Mouse (Mus musculus) lung, embryonic 15.5 days (tissue): ENCODE measurements around the gene Ppm1l. TPM values are rescaled to one million over a fixed set of nuclear protein-coding genes. Genes with fewer than 3 reads are reported as not detected.
"Not testable (repeated sequence)": the region's sequence is repeated elsewhere in the genome, so short reads cannot be mapped to it uniquely, and the experiment has no call there.

ENCODE experiments used
- ATAC-seq: fragments of 200-750 bp; cut with Nextera tagmentation; 2 replicates; pipeline ENCODE4 v1.8.0; 2017; ENCODE audit warnings: moderate number of reproducible peaks, borderline replicate concordance; ENCODE audit not compliant: low FRiP score, low TSS enrichment; ENCODE audit errors: extremely low read depth
- H3K27ac ChIP-seq: fragments of 300-500 bp; sonication (generic); 2 replicates; pipeline ENCODE4 v1.5.1; 2015; ENCODE audit warnings: moderate library complexity, mild to moderate bottlenecking, inconsistent platforms
- H3K27me3 ChIP-seq: fragments of 300-500 bp; sonication (generic); 2 replicates; pipeline ENCODE4 v1.6.1; 2015; ENCODE audit warnings: inconsistent platforms
- H3K36me3 ChIP-seq: fragments of 300-500 bp; sonication (generic); 2 replicates; pipeline ENCODE4 v1.6.1; 2015; ENCODE audit warnings: inconsistent platforms
- H3K4me1 ChIP-seq: fragments of 300-500 bp; sonication (generic); 2 replicates; pipeline ENCODE4 v1.6.1; 2015; ENCODE audit warnings: inconsistent platforms
- H3K4me2 ChIP-seq: fragments of 300-500 bp; sonication (generic); 2 replicates; pipeline ENCODE4 v1.6.1; 2015; ENCODE audit warnings: inconsistent platforms, mild to moderate bottlenecking, moderate library complexity
- H3K4me3 ChIP-seq: fragments of 300-500 bp; sonication (generic); 2 replicates; pipeline ENCODE4 v1.5.1; 2015; ENCODE audit warnings: mild to moderate bottlenecking, inconsistent platforms
- H3K9ac ChIP-seq: fragments of 300-500 bp; sonication (generic); 2 replicates; pipeline ENCODE4 v1.6.1; 2015; ENCODE audit warnings: inconsistent platforms
- H3K9me3 ChIP-seq: fragments of 300-500 bp; sonication (generic); 2 replicates; pipeline ENCODE4 v1.6.1; 2016; ENCODE audit warnings: inconsistent platforms
- WGBS: fragments of 180-500 bp; shearing (Covaris S2); methylation state at CpG from one replicate; pipeline ENCODE4 v1.1.7; 2015; 5-methylcytosine and 5-hydroxymethylcytosine counted together
- polyA plus RNA-seq: library from polyadenylated mRNA; unstranded; fragments of >200 nt; fragmentation: Nextera tagmentation; extraction: Ambion mirVana; gene quantifications from 2 replicates; pipeline ENCODE4 v1.2.1, GENCODE M21; 2015

The Ppm1l gene
- polyA plus RNA-seq, 1 experiment from 2014 or later, result 6.9 TPM

DNA sequence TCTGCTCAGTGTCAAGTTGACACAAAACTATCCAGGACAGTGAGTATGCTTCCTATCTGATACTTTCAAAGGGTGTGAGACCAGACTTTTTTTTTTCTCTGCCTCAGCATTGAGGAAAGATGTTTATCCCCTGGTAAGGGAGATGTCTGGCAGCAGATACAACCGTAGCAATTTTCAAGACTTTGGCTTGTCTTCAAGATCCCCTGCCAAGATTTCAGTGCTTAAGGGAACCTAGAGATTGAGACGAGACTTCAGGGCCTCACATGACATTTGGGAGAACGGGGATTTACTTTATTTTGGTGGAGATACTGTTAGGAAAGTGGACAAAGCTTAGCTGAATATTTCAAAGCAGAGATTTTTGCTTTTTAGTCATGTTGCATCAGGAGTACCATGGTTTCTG lies 106.1 kb downstream of the Ppm1l start:
- no peak for ATAC-seq

DNA sequence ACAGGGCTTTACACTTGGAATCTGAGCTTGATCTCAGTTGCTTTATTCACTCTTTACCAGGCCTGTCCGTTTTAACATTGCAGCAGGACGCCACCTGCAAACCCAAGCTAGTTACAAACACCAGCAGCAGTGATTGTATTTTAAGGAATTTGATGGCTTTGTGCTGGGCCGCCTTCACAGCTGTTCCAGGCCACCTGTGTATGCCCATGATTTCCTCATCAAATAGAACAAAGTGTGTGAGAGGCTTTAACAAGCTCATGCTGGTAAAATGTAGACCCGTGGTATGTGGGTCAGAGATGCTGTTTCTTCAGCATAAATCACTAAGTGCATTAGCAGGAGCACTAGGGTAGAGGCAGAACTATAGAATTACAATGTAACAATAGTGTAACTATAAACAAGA lies 106.7 kb downstream of the Ppm1l start:
- Histone ChIP-seq H3K4me2 (no peak overlapping the region), H3K9ac (no peak overlapping the region), H3K27me3 (no peaks in the 10 kb centered on the region), H3K9me3 (no peaks in the 10 kb centered on the region), H3K27ac (no peak overlapping the region), H3K4me3 (no peak overlapping the region), H3K4me1 (0 out of 2 replicates have a peak, but pooled peaks cover 6% of the 10 kb centered on the region), H3K36me3 (no peaks in the 10 kb centered on the region)
- ATAC-seq, result no peak
- WGBS, result 43% methylated on average over 4 of the region's 4 CpGs

More for the DNA sequence above, 106.1 kb downstream of the Ppm1l start:
- H3K4me3 ChIP-seq, result no peak overlapping the region
- H3K27ac ChIP-seq, result no peak overlapping the region
- H3K36me3 ChIP-seq, result no peaks in the 10 kb centered on the region
- H3K9ac ChIP-seq, result no peak overlapping the region
- no peak overlapping the region for H3K4me2 ChIP-seq
- no peaks in the 10 kb centered on the region for H3K27me3 ChIP-seq
- no peaks in the 10 kb centered on the region for H3K9me3 ChIP-seq
- 30% methylated on average over 3 of the region's 3 CpGs for WGBS
- 0 out of 2 replicates have a peak, but pooled peaks cover 6% of the 10 kb centered on the region for H3K4me1 ChIP-seq

DNA sequence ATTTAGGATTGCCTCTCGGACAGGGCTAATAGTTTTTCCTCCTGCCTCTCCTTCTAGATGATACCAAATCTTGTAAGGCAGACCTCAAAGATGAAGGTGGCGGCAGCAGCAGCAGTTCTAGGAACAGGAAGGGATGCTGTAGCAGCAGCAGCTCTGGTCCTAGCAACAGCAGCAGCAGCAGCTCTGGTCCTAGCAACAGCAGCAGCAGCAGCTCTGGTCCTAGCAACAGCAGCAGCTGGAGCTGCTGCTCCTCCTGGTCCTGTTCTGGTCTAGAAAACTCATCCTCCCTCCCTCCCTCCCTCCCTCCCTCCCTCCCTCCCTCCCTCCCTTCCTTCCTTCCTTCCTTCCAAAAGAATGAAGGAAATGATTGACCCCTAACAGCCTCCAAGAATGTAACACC lies 108.1 kb downstream of the Ppm1l start:
- not testable (repeated sequence) for H3K4me2 ChIP-seq, H3K27me3 ChIP-seq, ATAC-seq, H3K9me3 ChIP-seq, H3K27ac ChIP-seq, H3K9ac ChIP-seq, H3K4me1 ChIP-seq, H3K4me3 ChIP-seq, H3K36me3 ChIP-seq
- 86% methylated on average over 2 of the region's 2 CpGs for WGBS

DNA sequence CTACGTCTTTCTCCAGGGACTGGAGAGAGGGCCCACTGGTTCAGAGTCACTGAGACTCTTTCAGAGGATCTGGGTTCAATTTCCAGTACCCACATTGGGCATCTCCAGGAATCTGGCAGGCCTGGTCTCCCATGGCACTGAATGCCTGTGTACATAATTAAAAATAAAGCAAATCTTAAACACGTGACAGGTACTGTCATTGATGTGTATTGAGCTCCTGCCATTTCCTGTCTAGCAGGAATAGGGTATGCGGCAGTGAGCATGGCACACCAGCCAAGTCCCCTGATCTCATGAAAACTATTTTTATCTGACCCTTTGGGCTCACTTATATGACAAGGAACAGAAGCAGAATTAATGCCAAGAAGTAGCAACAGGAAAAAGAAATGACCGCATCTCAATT lies 110.6 kb downstream of the Ppm1l start:
- no peaks in the 10 kb centered on the region for H3K36me3 ChIP-seq
- no peak overlapping the region for H3K4me2 ChIP-seq
- H3K27ac ChIP-seq, result no peak overlapping the region
- no peak for ATAC-seq
- no peak overlapping the region for H3K9ac ChIP-seq
- 69% methylated on average over 4 of the region's 4 CpGs for WGBS
- H3K9me3 ChIP-seq, result no peaks in the 10 kb centered on the region
- 0 out of 2 replicates have a peak, but pooled peaks cover 6% of the 10 kb centered on the region for H3K4me1 ChIP-seq
- H3K27me3 ChIP-seq, result no peaks in the 10 kb centered on the region
- no peak overlapping the region for H3K4me3 ChIP-seq

DNA sequence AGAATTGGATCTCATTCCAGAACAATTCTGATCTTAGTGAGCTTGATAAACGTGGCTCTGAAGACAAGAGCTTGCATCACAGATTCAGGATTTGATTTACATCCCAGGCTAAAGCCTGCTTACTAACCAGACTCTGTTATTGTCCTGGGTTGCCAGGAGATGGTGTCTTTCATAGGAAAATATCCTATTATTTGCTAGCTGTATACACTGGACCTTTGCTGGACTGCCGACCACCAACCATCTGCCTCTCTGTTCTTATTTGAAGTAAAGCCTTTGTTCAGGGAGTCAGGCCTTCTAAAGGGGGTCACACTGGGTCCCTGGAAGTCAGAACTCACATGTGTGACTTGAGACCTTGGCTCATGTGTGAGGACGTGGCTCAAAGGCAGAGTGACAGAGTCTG lies 111.6 kb downstream of the Ppm1l start:
- no peak overlapping the region for H3K27ac ChIP-seq
- 0 out of 2 replicates have a peak, but pooled peaks cover under 1% of the 10 kb centered on the region for H3K4me1 ChIP-seq
- WGBS, result 76% methylated on average over 3 of the region's 3 CpGs
- ATAC-seq, result no peak
- H3K9ac ChIP-seq, result no peak overlapping the region
- no peak overlapping the region for H3K4me3 ChIP-seq
- no peaks in the 10 kb centered on the region for H3K9me3 ChIP-seq
- H3K4me2 ChIP-seq, result no peak overlapping the region
- H3K36me3 ChIP-seq, result no peaks in the 10 kb centered on the region
- no peaks in the 10 kb centered on the region for H3K27me3 ChIP-seq

DNA sequence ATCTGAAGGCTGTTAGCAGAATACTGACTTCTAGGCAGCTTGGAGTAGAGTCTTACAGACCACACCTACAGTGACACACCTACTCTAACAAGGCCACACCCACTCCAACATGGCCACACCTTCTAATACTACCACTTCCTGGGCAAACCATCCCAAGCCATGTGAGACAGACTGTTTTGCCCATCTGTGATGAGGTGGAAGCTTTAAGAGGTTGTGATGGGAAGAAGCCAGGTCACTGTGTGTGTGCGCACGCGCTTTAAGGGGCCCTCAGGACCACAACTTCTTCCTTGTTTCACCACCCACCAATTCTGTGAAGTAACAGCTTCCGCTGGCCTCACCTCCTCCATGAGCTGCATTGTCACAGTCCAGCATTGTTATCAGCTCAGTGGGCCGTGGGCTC lies 112.7 kb downstream of the Ppm1l start:
- Histone ChIP-seq H3K27ac (no peak overlapping the region), H3K9me3 (no peaks in the 10 kb centered on the region), H3K4me3 (no peak overlapping the region), H3K27me3 (no peaks in the 10 kb centered on the region), H3K4me1 (no peaks in the 10 kb centered on the region), H3K4me2 (no peak overlapping the region), H3K36me3 (no peaks in the 10 kb centered on the region), H3K9ac (no peak overlapping the region)
- no peak for ATAC-seq
- WGBS, result 91% methylated on average over 5 of the region's 5 CpGs

DNA sequence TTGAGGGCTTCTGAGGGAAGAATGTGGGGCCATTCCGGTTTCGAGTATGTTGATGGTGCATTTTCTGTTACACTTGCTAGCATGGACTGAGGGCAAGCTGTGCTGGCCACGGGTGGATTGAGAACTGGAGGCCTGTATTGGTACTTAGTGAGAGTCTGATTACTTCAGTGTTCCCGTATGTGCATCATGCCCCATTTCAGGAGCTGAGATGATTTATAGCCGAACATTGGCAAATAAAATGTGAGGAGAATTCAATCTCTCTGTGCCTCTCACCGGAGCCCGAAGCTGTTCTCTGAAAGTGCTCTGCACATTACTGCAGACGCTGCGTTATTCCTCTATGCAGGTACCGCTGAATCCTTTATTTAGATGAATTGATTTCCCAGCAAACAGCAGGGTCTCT lies 116.9 kb downstream of the Ppm1l start:
- Histone ChIP-seq H3K27ac (no peak overlapping the region), H3K4me3 (no peak overlapping the region), H3K9ac (no peak overlapping the region), H3K4me2 (no peak overlapping the region), H3K27me3 (no peaks in the 10 kb centered on the region), H3K9me3 (no peaks in the 10 kb centered on the region), H3K36me3 (no peaks in the 10 kb centered on the region), H3K4me1 (no peaks in the 10 kb centered on the region)
- WGBS, result 91% methylated on average over 10 of the region's 10 CpGs
- ATAC-seq, result no peak

DNA sequence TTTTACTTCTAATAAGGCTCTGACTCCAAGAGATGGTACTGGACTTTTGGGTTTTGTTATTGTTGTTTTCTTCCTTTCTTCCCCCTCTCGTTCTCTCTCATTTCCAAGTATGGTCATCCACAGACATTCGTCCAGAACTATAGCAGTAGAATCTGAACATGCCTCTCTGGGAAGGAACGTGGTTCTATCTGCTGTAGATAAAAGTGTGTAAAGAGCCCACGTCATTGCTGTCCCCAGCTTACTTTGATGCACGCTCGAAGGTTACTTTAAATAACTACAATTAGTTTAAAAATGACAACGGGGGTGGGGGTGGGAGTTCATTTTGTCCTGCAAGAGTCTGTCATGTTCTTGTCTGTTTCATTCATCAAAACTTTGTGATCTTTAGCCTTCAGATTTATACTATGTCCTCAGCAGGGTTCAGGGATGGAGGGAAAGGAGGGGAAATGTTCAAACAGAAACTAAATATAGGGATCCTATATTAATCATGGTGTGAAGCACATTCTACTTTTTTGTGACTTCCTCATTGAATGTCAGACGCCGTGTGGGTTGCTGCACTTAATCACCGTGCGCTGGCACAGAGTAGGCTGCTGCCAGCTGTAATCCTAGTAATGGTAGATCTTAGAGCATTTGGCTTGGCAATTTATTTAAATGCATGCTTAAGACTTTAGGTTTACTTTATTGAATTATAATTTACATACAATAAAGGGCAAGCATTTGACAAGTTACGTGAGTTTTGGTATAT lies 122.3 kb downstream of the Ppm1l start:
- H3K27ac ChIP-seq, result no peak overlapping the region
- no peak overlapping the region for H3K4me2 ChIP-seq
- H3K9me3 ChIP-seq, result no peaks in the 10 kb centered on the region
- no peaks in the 10 kb centered on the region for H3K4me1 ChIP-seq
- no peak overlapping the region for H3K4me3 ChIP-seq
- no peak for ATAC-seq
- H3K36me3 ChIP-seq, result no peaks in the 10 kb centered on the region
- no peak overlapping the region for H3K9ac ChIP-seq
- WGBS, result 56% methylated on average over 12 of the region's 12 CpGs
- no peaks in the 10 kb centered on the region for H3K27me3 ChIP-seq

DNA sequence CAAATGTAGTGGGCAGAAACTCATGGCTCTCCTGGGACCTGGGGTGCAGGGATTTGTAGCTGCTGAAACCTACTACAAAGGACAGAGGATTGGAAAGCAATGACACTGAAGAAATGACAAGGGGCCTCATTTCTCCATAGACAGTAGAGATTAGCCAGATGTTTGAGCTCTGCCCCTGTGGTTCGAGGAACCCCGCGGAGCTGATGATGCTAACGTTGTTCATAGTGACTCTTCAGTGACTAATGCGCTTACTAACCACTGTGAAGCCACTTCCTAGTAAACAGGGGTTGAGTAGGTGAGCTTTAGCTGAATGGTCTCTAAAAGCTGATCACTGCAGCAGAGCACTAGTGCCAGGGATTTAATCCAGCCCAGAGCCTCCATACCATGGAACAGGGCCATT lies 124.1 kb downstream of the Ppm1l start:
- H3K4me2 ChIP-seq, result no peak overlapping the region
- no peak overlapping the region for H3K4me3 ChIP-seq
- ATAC-seq, result no peak
- no peaks in the 10 kb centered on the region for H3K36me3 ChIP-seq
- no peak overlapping the region for H3K9ac ChIP-seq
- no peaks in the 10 kb centered on the region for H3K27me3 ChIP-seq
- no peaks in the 10 kb centered on the region for H3K4me1 ChIP-seq
- 62% methylated on average over 5 of the region's 5 CpGs for WGBS
- no peaks in the 10 kb centered on the region for H3K9me3 ChIP-seq
- H3K27ac ChIP-seq, result no peak overlapping the region

DNA sequence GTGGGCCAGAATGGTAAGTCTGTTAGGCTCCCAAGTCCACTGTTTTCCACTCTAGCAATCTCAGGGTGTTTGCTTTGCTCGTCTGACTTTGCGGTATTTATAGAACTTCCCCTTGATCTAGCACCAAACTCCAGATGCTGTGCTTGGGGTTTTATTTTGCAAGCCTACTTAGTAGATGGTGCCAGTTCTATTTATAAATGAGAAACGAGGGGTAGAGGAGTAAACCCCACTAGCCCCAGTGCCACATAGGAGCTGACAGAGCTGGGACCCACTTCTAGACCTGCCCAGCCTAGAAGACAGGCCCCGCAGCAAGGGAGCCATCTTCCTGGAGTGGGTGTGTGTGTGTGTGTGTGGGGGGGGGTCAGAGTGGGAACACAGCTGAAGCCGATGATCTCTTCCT lies 130.3 kb downstream of the Ppm1l start:
- no peaks in the 10 kb centered on the region for H3K27me3 ChIP-seq
- ATAC-seq, result no peak
- H3K9me3 ChIP-seq, result no peaks in the 10 kb centered on the region
- H3K27ac ChIP-seq, result no peak overlapping the region
- no peaks in the 10 kb centered on the region for H3K36me3 ChIP-seq
- WGBS, result 67% methylated on average over 5 of the region's 5 CpGs
- H3K4me2 ChIP-seq, result no peak overlapping the region
- H3K4me3 ChIP-seq, result no peak overlapping the region
- no peak overlapping the region for H3K9ac ChIP-seq
- no peaks in the 10 kb centered on the region for H3K4me1 ChIP-seq

DNA sequence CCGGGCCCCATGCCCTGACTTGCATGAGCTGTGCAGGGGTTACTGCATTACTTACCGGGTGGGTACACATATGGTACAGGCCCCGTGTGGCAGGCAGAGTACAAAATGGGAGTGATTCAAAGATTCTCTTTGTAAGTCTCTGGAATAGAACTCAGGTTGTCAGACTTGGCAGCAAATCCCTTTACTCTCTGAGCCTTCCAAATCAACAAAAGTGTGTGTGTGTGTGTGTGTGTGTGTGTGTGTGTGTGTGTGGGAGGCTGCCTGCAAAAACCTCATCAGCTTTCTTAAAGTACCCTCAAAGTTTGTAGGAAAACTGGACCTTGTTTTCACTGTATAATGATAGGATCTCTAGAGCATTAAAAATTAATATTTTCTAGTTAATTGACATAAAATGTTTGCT lies 132.4 kb downstream of the Ppm1l start:
- Histone ChIP-seq H3K4me3 (no peak overlapping the region), H3K4me1 (no peaks in the 10 kb centered on the region), H3K9ac (no peak overlapping the region), H3K36me3 (no peaks in the 10 kb centered on the region), H3K4me2 (no peak overlapping the region), H3K27me3 (no peaks in the 10 kb centered on the region), H3K27ac (no peak overlapping the region), H3K9me3 (no peaks in the 10 kb centered on the region)
- 66% methylated on average over 3 of the region's 3 CpGs for WGBS
- ATAC-seq, result no peak

DNA sequence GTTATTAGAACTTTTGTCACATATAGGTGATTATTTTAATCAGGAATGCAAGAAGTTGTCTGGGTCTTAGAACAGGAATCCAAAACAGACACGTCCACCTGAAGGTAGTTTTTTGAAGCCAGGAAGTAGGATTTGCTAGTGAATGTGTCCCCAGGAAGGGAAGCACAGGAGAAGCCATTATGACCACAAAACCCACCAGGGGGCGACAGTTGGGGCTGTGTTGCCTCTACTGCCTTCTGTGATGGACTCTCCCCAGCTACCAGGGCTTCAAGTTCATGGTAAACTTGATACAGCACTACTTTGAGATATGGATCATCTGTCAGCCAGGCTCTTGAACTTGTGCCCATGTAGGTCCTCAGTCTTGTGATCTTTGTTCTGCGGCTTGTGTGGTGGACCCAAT lies 137.7 kb downstream of the Ppm1l start:
- Histone ChIP-seq H3K4me3 (no peak overlapping the region), H3K36me3 (no peaks in the 10 kb centered on the region), H3K9me3 (no peaks in the 10 kb centered on the region), H3K9ac (no peak overlapping the region), H3K27me3 (no peaks in the 10 kb centered on the region), H3K4me2 (no peak overlapping the region), H3K4me1 (no peaks in the 10 kb centered on the region), H3K27ac (no peak overlapping the region)
- ATAC-seq, result no peak
- WGBS, result 75% methylated on average over 3 of the region's 3 CpGs

DNA sequence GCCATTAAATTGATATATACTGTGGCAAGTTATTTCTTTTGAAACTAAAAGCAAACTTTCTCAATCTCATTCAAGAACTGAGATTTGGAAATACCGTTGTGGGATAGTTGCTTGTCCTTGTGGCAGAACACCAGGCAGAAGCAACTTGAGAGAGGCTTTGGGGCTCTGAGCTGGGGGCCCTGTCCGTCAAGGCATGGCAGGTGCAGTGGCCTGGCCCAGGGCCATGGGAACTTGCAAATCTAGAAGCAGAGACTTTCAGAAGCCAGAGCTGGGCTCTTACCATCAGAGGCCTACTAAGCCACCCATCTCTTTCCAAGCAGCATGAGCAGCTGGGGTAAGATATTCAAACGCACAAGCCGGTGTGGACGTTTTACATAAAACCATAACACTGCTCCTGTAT lies 139.4 kb downstream of the Ppm1l start:
- Histone ChIP-seq H3K27me3 (no peaks in the 10 kb centered on the region), H3K4me3 (no peak overlapping the region), H3K27ac (no peak overlapping the region), H3K9me3 (no peaks in the 10 kb centered on the region), H3K9ac (no peak overlapping the region), H3K4me2 (no peak overlapping the region), H3K4me1 (no peaks in the 10 kb centered on the region), H3K36me3 (no peaks in the 10 kb centered on the region)
- no peak for ATAC-seq
- 85% methylated on average over 5 of the region's 5 CpGs for WGBS
